Mouse (Mus musculus): Measurements from ENCODE around the gene Gldc. TPM values are rescaled to one million over a fixed set of nuclear protein-coding genes. Genes with fewer than 3 reads are reported as not detected.
"Not testable (repeated sequence)": the region's sequence is repeated elsewhere in the genome, so short reads cannot be mapped to it uniquely, and the experiment has no call there.

Gene Gldc
- total RNA-seq (2015) = not detected in 2 replicates
- not detected in 2 replicates for total RNA-seq (2017)

DNA sequence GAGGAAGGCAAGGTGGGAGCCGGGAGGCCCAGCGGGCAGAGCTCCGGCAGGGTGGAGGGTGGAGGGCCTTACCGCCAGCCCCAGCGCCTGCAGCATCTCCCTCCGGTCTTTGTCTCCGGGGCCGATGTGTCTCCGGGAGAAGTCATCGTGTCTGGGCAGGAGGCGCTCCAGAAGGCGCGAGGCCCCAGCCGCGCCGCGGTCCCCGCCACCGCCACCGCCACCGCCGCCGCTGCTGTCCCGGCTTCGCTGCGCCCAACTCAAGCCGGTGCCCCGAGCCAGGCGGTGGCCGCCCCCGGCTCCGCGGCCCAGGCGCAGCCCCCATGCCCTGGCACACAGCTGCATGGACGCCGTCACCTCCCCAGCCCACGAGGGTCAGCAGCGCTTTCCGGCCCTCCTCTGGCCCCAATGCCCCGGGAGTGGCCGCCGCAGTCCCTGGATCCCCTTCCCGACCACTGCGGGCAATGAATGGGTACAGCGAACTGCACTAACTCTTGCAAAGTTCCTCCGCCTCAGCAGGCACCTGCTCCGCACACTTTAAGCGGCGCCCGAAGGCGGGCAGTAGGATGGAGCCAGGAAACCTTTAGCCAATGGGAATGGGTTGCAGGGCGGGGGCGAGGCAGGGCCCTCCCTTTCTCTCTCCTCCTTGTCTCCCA, at the start of gene Gldc:
Gene Gldc (minus strand): TSS at position 511 of the 653 bp plus-strand sequence.
- ATAC-seq (ENCODE audit: poor library complexity, severe bottlenecking) = no peak

DNA sequence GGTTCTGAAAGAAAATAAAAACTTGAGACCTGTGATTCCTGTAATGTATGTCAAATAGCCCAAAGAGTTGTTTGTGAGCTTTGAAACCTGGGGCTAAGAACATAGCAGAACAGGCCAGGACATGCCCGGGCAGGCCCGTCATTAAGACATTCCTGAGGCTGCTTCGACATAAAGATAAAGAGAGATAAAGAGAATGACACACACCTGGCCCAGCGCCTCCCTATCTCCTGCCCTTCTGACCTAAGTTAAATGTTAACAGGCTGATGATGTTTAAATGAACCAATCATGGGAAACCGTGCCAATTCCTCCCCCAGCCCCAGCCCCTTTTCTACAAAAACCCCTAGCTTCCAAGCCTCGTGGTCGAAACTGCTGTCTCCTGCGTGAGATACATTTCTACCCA, 47.4 kb upstream of the Gldc start:
- not testable (repeated sequence) for ATAC-seq (ENCODE audit: poor library complexity, severe bottlenecking)

DNA sequence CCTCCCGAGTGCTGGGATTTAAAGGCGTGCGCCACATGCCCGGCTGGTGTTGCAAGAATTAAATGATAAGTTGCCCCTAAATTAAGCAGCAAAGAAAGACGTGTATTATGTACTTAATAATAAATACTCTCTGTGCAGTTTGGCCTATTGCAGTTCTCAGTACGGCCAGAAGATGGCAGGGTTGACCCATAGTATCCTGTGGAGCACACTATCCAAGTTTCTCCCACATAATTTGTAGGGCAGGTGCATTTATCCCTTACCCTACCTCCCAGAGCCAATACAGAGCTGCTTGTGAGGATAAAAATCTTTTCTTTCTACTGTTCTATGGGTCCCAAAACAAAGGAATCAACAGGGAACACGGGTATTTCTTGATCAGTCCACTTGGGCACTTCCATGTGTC, 42.1 kb upstream of the Gldc start:
- ATAC-seq (ENCODE audit: poor library complexity, severe bottlenecking) = peak; percentile 49; the same call in 1 of the 2 replicates

DNA sequence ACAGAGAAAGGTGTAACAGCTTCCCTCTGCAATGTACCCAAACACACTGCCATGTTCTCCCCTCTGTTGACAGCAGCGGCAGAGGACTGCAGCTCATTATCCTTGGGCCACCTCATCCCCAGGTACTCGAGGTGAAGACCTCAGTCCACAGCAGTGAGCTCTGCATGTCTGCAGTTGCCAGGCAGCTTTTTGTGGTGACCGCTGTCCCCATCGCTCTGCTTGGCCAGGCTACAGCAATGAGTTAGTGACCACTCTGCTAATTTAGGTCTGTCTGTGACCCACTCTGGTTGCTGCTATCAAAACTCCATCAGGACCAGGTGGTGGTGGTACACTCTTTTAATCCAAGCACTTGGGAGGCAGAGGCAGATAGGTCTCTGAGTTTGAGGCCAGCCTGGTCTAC, 41.0 kb upstream of the Gldc start:
- no peak for ATAC-seq (ENCODE audit: poor library complexity, severe bottlenecking)

DNA sequence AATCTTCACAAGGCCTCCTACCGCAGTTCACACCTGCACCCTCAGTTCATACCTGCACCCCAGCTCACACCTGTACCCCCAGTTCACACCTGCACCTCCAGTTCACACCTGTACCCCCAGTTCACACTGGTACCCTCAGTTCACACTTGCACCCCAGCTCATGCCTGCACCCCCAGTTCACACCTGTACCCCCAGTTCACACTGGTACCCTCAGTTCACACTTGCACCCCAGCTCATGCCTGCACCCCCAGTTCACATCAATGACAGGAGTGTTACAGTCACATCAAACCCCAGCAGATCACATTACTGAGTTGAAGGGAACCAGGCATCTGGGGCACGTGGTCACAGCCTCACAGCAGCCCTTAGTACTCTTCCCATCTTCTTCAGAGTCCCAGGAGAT, 40.5 kb upstream of the Gldc start:
- not testable (repeated sequence) for ATAC-seq (ENCODE audit: poor library complexity, severe bottlenecking)

DNA sequence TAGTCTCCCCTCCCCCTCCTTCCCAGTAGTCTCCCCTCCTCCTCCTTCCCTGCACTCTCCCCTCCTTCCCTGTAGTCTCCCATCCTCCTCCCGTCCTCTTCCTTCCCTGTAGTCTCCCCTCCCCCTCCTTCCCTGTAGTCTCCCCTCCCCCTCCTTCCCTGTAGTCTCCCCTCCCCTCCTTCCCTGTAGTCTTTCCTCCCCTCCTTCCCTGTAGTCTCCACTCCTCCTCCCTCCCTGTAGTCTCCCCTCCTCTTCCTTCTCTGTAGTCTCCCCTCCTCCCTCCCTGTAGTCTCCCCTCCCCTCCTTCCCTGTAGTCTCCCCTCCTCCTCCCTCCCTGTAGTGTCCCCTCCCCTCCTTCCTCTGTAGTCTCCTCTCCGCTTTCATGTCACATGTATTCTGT, 38.8 kb upstream of the Gldc start:
- no peak for ATAC-seq (ENCODE audit: poor library complexity, severe bottlenecking)

DNA sequence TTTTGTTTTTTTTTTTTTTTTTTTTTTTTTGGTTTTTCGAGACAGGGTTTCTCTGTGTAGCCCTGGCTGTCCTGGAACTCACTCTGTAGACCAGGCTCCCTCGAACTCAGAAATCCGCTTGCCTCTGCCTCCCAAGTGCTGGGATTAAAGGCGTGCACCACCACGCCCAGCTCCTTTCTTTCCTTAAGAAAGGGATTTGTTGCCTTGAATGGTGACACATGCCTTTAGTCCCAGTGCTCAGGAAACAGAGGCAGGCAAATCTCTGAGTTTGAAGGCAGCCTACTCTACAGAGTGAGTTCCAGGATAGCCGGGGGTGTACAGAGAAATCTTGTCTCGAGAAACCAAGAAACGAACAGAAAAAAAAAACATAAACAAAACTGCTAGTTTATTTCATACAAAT, 33.8 kb upstream of the Gldc start:
- ATAC-seq (ENCODE audit: poor library complexity, severe bottlenecking) = not testable (repeated sequence)

DNA sequence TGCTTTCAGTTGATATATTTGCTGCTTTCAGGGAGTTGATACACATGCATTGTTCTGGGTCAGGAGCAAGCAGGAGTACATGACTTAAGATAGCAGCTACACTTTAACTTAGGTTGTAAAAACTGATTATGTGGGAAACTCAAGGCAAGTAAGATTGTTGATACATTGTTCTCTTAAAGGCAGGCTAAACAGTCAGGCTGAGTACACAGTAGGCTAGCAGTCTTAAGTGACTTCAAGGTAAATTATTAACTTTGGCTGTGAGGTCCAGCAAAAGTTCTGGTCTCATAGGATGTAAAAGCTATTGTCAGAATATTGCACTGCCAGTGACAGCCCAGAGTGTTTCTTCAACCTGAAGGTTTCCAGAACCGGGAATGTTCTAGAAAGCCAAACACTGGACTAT, 31.8 kb upstream of the Gldc start:
- no peak for ATAC-seq (ENCODE audit: poor library complexity, severe bottlenecking)

DNA sequence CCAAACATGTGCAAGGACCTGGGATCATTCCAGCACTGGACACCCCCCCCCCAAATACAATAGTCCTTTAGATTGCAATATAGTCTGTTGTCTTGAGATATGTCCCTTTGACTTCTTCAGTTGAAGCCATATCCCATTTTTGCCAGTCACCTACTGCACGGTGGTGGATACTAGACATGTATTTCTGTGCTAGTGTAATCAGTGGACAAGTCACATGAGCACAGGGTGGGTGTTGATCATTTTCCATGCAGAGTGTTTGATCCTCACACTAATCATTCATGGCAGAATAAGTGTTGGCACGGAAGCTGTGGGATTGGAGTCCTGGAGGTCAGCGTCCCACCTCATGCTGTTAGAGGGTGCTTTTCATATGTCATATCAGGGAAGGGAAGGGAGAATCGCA, 30.6 kb upstream of the Gldc start:
- no peak for ATAC-seq (ENCODE audit: poor library complexity, severe bottlenecking)

DNA sequence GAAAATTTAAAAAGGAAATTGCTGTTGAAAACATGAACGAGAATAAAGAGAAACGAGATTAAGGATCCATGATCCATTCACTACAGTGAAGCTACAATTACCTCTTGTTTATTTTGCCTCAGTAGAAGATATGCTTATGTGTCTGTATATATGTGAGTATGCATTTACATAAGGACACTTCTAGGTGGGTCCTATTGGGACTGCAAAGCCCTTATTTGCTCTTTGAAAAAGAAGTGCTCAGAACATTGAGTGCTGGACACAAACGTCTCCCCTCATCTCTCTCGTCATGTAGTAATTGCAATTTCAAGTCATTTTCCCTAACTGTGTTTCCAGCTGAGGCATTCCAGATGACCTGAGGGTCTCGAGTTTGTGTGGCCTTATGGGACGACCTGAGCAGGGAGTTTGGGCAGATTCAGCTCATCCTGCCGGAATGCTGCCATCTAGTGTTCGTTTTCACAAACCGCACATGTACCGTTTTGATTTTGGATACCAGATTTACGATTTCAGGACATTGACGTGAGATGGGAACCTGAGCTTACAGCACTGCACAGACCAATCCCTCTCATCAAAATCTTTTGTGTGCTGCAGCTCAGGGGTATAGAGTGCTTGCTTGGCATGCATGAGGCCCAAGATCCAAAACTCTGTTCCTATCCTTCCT, 30.1 kb upstream of the Gldc start:
- peak; percentile 57 for ATAC-seq (ENCODE audit: poor library complexity, severe bottlenecking)

DNA sequence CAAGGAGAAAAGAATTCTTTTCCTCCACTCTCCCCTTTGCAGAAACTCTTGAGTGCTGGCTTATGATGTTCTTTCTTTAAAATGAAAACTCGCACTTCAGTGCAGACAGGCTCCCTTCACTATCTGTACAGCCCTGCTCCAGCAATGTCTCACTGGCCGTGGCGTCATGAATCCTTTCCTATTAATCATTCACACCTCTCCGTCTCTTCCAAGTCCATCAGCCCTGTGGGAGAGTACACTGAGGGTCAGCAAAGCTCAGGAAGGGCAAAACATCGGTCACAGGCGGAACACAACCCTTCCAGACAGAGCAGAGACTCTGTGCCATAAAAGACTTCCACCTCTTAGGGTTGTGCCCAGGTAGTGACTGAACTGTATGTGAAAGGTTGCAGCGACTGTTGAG, 26.9 kb upstream of the Gldc start:
- ATAC-seq (ENCODE audit: poor library complexity, severe bottlenecking) = no peak

DNA sequence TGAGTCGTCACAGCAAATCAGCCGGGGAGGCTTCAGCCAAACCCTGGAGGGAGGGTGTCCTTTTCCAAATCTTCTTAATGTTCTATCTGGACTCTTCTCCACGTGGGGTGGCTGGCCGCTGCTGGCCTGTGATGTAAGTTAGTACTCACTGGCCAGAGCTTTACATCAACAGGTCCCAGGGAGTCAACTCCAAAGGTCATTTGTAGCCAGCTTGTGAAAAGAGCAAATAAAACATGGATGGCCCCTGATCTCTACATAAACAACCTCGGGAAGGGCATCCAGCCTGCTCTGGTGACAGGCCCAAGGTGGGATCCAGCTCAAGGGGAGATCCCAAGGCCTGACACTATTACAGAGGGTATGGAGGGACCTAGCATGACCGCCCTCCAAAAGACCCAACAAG, 19.8 kb upstream of the Gldc start:
- ATAC-seq (ENCODE audit: poor library complexity, severe bottlenecking) = no peak

DNA sequence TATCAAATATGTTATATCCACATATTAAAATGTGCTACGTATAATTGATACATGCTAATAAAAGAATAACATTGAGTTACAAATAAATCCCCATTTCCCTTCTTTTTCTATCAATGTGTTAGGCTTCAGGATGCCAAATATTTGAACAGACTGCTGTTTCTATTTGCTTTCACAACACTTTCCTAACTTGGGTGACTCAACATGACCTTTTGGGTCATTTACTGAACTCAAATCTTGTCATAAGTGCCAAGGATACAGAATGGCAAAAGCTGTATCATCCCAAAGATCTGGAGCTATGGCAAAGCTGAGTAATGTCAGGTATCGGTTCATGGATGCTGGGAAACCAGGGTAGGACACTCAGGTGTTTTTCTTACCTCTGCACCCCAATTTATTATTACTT, 12.0 kb upstream of the Gldc start:
- ATAC-seq (ENCODE audit: poor library complexity, severe bottlenecking) = no peak

DNA sequence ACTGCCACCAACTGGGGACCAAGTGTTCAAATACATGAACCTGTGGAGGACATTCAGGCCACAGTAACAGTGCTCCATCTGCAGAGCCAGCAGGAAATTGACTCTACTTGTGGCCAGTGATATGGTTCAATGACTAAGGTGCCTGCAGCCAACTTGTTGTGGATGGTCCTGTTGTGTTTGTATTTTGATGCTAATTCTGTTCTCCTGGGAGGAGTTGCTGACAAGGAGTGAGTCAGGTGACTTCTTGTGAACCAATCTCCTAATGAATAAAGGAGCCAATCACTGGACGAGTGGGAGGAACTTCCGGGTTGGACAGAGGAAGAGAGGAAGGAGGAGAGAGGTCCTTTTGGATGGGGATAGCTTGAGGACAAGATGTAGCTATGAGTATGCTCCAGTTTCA, 10.3 kb upstream of the Gldc start:
- ATAC-seq (ENCODE audit: poor library complexity, severe bottlenecking) = no peak

DNA sequence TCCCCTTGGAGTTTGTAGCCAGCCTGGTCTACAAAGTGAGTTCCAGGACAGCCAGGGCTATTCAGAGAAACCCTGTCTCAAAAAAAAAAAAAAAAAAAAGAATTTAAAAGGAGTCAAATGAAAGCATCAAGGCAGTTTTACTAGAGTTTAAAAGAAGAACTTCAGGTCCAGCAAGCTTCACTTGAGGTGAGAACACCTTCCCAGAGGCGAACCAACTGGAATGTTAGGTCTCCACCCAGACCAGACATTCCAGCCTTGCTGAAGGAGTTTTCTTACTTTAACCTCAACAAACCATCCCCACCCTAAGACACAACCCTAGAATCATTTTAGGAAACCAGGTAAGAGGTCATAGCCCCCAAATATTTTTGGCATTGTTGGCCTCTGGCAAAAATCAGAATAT, 4.8 kb upstream of the Gldc start:
- ATAC-seq (ENCODE audit: poor library complexity, severe bottlenecking) = no peak

DNA sequence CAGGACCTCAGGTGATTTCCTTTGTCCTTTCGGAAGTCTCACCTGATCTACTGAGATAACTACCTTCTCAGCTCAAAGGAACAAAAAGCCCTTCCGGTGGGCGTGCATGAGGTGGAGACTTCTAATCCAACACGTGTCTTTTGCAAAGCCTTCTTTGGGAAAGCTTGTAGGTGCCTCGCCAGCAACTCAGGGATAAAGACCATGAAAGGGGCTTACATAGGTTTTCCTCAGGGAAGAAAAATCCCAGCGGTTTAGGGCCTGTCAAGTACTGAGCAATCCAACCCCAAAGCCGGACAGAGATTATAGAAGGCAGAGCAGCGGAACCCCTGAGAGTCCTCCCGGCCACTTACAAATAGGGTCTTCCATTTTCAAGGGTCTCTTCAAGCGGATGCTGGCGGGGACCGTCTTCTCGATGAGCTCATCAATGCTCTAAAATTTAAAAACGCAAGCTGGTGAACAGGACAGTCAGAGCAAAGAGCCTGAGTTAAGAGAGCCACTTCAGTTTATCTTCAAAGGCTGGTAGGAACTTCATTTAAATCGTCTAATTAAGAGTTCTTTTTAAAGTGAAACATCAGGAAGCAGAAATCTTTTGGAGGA, 1.1 kb downstream of the Gldc start:
- ATAC-seq (ENCODE audit: poor library complexity, severe bottlenecking) = no peak

DNA sequence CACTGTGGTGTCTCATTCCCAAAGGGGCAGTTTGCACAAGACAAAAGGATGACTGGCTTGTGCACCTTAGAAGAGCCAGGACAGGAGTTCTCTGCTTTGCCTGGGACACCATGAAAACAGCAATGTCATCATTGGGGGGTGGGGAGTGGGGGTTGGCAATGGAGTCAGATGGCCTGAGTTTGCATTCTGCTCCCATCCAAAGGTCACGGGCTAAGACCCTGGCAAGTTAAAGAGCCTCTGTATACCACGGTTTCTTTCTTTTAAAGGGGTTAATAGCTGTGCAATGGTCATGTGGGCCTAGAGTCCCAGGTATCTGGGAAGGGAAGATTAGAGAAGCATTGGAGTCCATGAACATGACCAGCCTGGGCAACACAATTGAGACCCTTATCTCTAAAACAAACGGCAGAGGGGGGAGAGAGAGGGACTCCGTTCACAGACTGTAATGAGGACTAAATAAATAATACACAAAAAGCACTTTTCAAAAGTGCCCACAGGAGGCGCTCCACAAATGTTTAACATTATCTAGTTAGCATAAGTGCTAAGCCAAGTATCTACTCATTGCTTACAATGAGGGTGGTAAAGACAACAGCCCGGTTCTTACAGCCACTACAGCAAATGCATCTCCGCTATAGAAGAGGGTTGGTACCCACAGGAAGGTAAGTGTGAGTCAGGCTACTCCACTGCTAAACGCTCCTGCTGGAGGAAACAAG, 3.7 kb downstream of the Gldc start:
- no peak for ATAC-seq (ENCODE audit: poor library complexity, severe bottlenecking)

DNA sequence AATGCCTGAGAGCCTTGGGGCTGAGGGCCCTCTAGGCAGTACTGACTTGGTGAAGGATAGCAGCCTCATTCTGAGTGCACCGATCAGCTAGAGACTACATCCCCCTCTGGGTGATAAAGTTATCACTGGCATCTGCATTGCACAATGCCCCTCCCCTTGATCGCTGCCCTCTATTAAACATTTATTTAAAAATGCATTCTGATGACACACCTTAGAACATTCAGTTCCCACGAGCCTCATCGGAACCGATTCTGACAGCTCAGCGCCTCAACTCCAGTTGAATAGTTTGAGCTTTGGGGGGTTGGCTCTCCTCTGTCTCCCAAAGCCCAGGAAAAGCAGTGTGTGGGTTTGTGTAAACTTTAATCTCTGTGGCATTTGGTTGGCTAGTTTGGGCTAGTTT, 4.9 kb downstream of the Gldc start:
- ATAC-seq (ENCODE audit: poor library complexity, severe bottlenecking) = no peak

DNA sequence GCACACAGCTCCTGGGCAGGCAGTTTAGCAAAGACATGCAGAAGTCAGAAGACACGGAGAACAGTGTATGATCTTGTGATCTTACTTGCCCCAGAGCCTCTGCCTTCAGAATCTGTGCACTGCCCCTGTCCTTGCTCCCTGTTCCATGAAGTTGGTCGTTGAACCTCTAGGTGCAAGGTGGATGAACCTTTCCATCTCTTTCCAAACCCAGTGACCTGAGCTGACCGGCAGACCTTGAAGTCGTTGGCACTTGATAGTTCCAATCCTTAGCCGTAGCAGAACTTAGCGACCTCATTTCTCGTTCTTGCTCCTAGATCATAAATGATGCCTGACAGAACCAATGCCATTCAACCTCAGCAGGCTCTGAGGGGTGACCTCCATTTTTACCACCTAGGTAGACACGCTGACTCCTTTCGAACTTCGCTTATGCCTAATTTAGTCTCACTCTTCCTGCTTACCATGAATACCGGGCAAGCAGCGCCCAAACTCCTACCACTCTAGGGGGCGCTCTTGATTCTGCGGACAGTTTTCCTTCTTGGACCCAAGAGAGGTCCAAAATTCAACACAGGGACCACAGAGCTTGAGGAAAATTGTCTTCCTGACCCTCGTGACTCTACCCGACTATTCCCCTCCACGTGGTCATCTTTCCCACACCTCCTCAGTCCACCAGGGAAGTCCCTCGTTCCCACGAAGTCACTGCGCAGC, 8.3 kb downstream of the Gldc start:
- no peak for ATAC-seq (ENCODE audit: poor library complexity, severe bottlenecking)

DNA sequence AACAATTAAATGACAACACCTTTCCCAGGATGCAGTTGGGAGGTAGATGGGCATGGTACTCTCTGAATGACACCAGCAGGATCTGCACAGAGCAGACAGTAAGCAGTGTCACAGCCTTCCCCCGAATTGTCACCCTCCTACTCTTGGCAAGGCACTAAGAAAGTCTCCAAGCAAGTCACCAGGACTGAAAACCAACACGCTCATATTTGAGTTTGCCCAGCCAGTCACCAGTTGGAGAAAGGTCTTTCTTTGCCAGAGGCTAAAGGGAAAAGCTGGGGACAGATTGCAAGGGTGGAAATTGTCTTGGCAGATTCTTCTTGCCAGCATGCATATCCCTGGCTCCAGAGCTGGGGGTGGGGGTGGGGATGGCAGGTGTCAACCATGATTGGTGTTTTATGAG, 11.0 kb downstream of the Gldc start:
- ATAC-seq (ENCODE audit: poor library complexity, severe bottlenecking) = no peak

DNA sequence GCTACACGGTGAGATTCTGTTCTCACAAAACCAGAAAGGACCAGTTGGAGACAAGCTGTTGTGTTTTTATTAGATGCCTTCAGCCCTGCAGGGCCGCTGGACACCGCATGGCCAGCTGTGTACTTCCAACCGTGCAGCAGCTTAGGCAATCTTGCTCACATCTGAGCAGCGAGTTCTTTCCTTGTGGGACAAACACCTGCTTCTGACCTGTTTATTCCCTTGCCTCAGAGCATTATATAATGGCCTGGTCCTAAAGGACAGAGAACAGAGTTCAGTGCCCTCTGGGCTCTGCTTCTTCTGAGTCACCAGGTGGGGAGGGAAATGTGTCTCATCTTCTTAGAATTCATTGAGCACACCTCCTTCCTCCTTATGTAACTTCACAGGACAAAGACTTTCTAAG, 12.4 kb downstream of the Gldc start:
- no peak for ATAC-seq (ENCODE audit: poor library complexity, severe bottlenecking)
